Mouse (Mus musculus) forebrain, embryonic 10.5 days (tissue): ENCODE results near the gene Olfr876. TPM values are rescaled to one million over a fixed set of nuclear protein-coding genes. Genes with fewer than 3 reads are reported as not detected.
"Not testable (repeated sequence)": the region's sequence is repeated elsewhere in the genome, so short reads cannot be mapped to it uniquely, and the experiment has no call there.

ENCODE experiments used
- DNase-seq: peaks from one replicate; pipeline ENCODE4 v3.0.0-alpha.2; 2017; ENCODE audit warnings: low spot score; ENCODE audit errors: extremely low spot score
- H3K27ac ChIP-seq: fragments of 300-500 bp; sonication (generic); 2 replicates; pipeline ENCODE4 v1.5.1; 2016; ENCODE audit warnings: mild to moderate bottlenecking
- H3K27me3 ChIP-seq: fragments of 300-500 bp; sonication (generic); 2 replicates; pipeline ENCODE4 v1.6.1; 2016; ENCODE audit warnings: mild to moderate bottlenecking; ENCODE audit not compliant: poor library complexity, severe bottlenecking
- H3K36me3 ChIP-seq: fragments of 300-500 bp; sonication (generic); replicated peaks from 2 replicates; pipeline ENCODE4 v1.6.1; 2016; ENCODE audit warnings: mild to moderate bottlenecking, moderate library complexity
- H3K4me1 ChIP-seq: fragments of 300-500 bp; sonication (generic); 2 replicates; pipeline ENCODE4 v1.6.1; 2016
- H3K4me3 ChIP-seq: fragments of 300-500 bp; sonication (generic); 2 replicates; pipeline ENCODE4 v1.5.1; 2016; ENCODE audit warnings: mild to moderate bottlenecking, moderate library complexity
- H3K9me3 ChIP-seq: fragments of 300-500 bp; sonication (generic); 2 replicates; pipeline ENCODE4 v1.6.1; 2016; ENCODE audit warnings: mild to moderate bottlenecking, moderate library complexity
- WGBS: fragments of 180-500 bp; shearing (Covaris S2); methylation state at CpG from one replicate; pipeline ENCODE4 v1.1.7; 2016; 5-methylcytosine and 5-hydroxymethylcytosine counted together
- polyA plus RNA-seq: library from polyadenylated mRNA; unstranded; fragments of >200 nt; fragmentation: Nextera tagmentation; extraction: Ambion mirVana; gene quantifications from 2 replicates; pipeline ENCODE4 v1.2.1, GENCODE M21; 2016

The Olfr876 gene
- not detected in 2 replicates for polyA plus RNA-seq

GRCm38 (mm10) chr9:37802731-37803130 is at the start of gene Olfr876:
Olfr876 (plus strand) TSS chr9:37803031.
- H3K4me1 ChIP-seq, result no peaks in the 10 kb centered on the region
- no peak within 1 kb of the TSS for H3K4me3 ChIP-seq
- no peak within 1 kb of the TSS for H3K27ac ChIP-seq
- no peak for DNase-seq
- no peaks in the 10 kb centered on the region for H3K27me3 ChIP-seq
- no peaks in the 10 kb centered on the region for H3K36me3 ChIP-seq
- no peaks in the 10 kb centered on the region for H3K9me3 ChIP-seq

GRCm38 (mm10) chr9:37761728-37762127 is 41.1 kb upstream of the Olfr876 start:
- no peak overlapping the region for H3K4me3 ChIP-seq
- H3K27ac ChIP-seq, result no peak overlapping the region
- H3K36me3 ChIP-seq, result no peaks in the 10 kb centered on the region
- H3K27me3 ChIP-seq, result no peaks in the 10 kb centered on the region
- H3K9me3 ChIP-seq, result no peaks in the 10 kb centered on the region
- no peak for DNase-seq
- H3K4me1 ChIP-seq, result no peaks in the 10 kb centered on the region
- WGBS, result 92% methylated on average over 2 of the region's 2 CpGs

- WGBS, result 65% methylated on average over 2 of the region's 2 CpGs
- Histone ChIP-seq H3K4me3 (no peak overlapping the region), H3K36me3 (no peaks in the 10 kb centered on the region), H3K9me3 (no peaks in the 10 kb centered on the region), H3K4me1 (no peaks in the 10 kb centered on the region), H3K27me3 (no peaks in the 10 kb centered on the region), H3K27ac (no peak overlapping the region)
- no peak for DNase-seq
These were observed 40.3 kb upstream of the Olfr876 start for GRCm38 (mm10) chr9:37762541-37762940.

GRCm38 (mm10) chr9:37770661-37771060 is 32.2 kb upstream of the Olfr876 start:
- Histone ChIP-seq H3K36me3 (no peaks in the 10 kb centered on the region), H3K4me1 (no peaks in the 10 kb centered on the region), H3K4me3 (no peak overlapping the region), H3K27ac (no peak overlapping the region), H3K9me3 (no peaks in the 10 kb centered on the region), H3K27me3 (no peaks in the 10 kb centered on the region)
- no peak for DNase-seq
- WGBS, result 88% methylated on average over 2 of the region's 2 CpGs

GRCm38 (mm10) chr9:37771759-37772158 is 31.1 kb upstream of the Olfr876 start, which contains the start of gene Olfr875:
Olfr875 (plus strand) TSS chr9:37771857.
- Histone ChIP-seq H3K27me3 (no peaks in the 10 kb centered on the region), H3K9me3 (no peaks in the 10 kb centered on the region), H3K36me3 (no peaks in the 10 kb centered on the region), H3K4me1 (no peaks in the 10 kb centered on the region), H3K4me3 (no peak within 1 kb of the TSS), H3K27ac (no peak within 1 kb of the TSS)
- no peak for DNase-seq
- WGBS, result 69% methylated on average over 2 of the region's 2 CpGs

GRCm38 (mm10) chr9:37782766-37783260 is 20.0 kb upstream of the Olfr876 start:
- Histone ChIP-seq H3K27ac (peak overlapping the region; percentile 93), H3K4me3 (peak overlapping the region; percentile 37), H3K4me1 (peaks cover 19% of the 10 kb centered on the region), H3K36me3 (no peaks in the 10 kb centered on the region), H3K9me3 (no peaks in the 10 kb centered on the region; the same call in 1 of the 2 replicates), H3K27me3 (no peaks in the 10 kb centered on the region)
- peak; percentile 81 for DNase-seq
- WGBS, result 2% methylated on average over 7 of the region's 7 CpGs

GRCm38 (mm10) chr9:37783394-37784387 is 19.1 kb upstream of the Olfr876 start:
- H3K9me3 ChIP-seq, H3K27me3 ChIP-seq, H3K36me3 ChIP-seq: not testable (repeated sequence)
- peak; percentile 34 for DNase-seq
- H3K27ac ChIP-seq, result peak overlapping the region; percentile 93
- 54% methylated on average over 11 of the region's 15 CpGs for WGBS
- peaks cover 19% of the 10 kb centered on the region for H3K4me1 ChIP-seq
- peak overlapping the region; percentile 37; the same call in 1 of the 2 replicates for H3K4me3 ChIP-seq

- 87% methylated on average over 2 of the region's 2 CpGs for WGBS
- peaks cover 19% of the 10 kb centered on the region for H3K4me1 ChIP-seq
- no peak overlapping the region for H3K4me3 ChIP-seq
These were observed 16.4 kb upstream of the Olfr876 start for GRCm38 (mm10) chr9:37786411-37786810.

GRCm38 (mm10) chr9:37802055-37802454 is 776 bp upstream of the Olfr876 start:
- Histone ChIP-seq H3K36me3 (no peaks in the 10 kb centered on the region), H3K4me3 (no peak overlapping the region), H3K27me3 (no peaks in the 10 kb centered on the region), H3K4me1 (no peaks in the 10 kb centered on the region), H3K9me3 (no peaks in the 10 kb centered on the region), H3K27ac (no peak overlapping the region)
- WGBS, result 68% methylated on average over 4 of the region's 4 CpGs
- no peak for DNase-seq

More at GRCm38 (mm10) chr9:37786411-37786810, 16.4 kb upstream of the Olfr876 start:
- Histone ChIP-seq H3K27ac (no peak overlapping the region), H3K9me3 (no peaks in the 10 kb centered on the region; the same call in 1 of the 2 replicates), H3K27me3 (no peaks in the 10 kb centered on the region), H3K36me3 (no peaks in the 10 kb centered on the region)
- DNase-seq, result no peak

GRCm38 (mm10) chr9:37807235-37807634 is 4.4 kb downstream of the Olfr876 start:
- H3K4me3 ChIP-seq, result no peak overlapping the region
- H3K4me1 ChIP-seq, result no peaks in the 10 kb centered on the region
- H3K27ac ChIP-seq, result no peak overlapping the region
- H3K9me3 ChIP-seq, result no peaks in the 10 kb centered on the region
- H3K36me3 ChIP-seq, result no peaks in the 10 kb centered on the region
- no peak for DNase-seq
- no peaks in the 10 kb centered on the region for H3K27me3 ChIP-seq

GRCm38 (mm10) chr9:37808456-37808855 is 5.6 kb downstream of the Olfr876 start:
- H3K4me3 ChIP-seq, result no peak overlapping the region
- no peaks in the 10 kb centered on the region for H3K27me3 ChIP-seq
- H3K9me3 ChIP-seq, result no peaks in the 10 kb centered on the region
- H3K36me3 ChIP-seq, result no peaks in the 10 kb centered on the region
- 89% methylated on average over 3 of the region's 3 CpGs for WGBS
- no peak for DNase-seq
- no peaks in the 10 kb centered on the region for H3K4me1 ChIP-seq
- no peak overlapping the region for H3K27ac ChIP-seq

- DNase-seq, result no peak
- Histone ChIP-seq H3K4me1 (no peaks in the 10 kb centered on the region), H3K9me3 (no peaks in the 10 kb centered on the region), H3K4me3 (no peak overlapping the region), H3K27me3 (no peaks in the 10 kb centered on the region), H3K36me3 (no peaks in the 10 kb centered on the region), H3K27ac (no peak overlapping the region)
- 93% methylated on average over 2 of the region's 2 CpGs for WGBS
These were observed 6.1 kb downstream of the Olfr876 start for GRCm38 (mm10) chr9:37808976-37809375.

- no peak overlapping the region for H3K27ac ChIP-seq
- no peak overlapping the region for H3K4me3 ChIP-seq
- 81% methylated on average over 3 of the region's 3 CpGs for WGBS
- no peaks in the 10 kb centered on the region for H3K27me3 ChIP-seq
- DNase-seq, result no peak
- no peaks in the 10 kb centered on the region for H3K4me1 ChIP-seq
- H3K9me3 ChIP-seq, result no peaks in the 10 kb centered on the region
- H3K36me3 ChIP-seq, result no peaks in the 10 kb centered on the region
These were observed 11.9 kb downstream of the Olfr876 start for GRCm38 (mm10) chr9:37814696-37815095.
